Mouse (Mus musculus) gastrocnemius, adult 8-10 months (tissue): ENCODE measurements around the gene Mn1. TPM values are rescaled to one million over a fixed set of nuclear protein-coding genes. Genes with fewer than 3 reads are reported as not detected.

Experiments used
- DNase-seq, 2 experiments: peaks; one replicate each; pipeline ENCODE4 v3.0.0; 2022; ENCODE audit warnings: low spot score in 2 of 2
- total RNA-seq, 4 experiments: library from RNA; stranded (reverse); gene quantifications; 2 replicates each; pipeline ENCODE4 v1.2.4; 2022

The Mn1 gene
- total RNA-seq, 4 experiments from 2014 or later, result 28.0 to 63.4 (median 39.8) TPM

GRCm38 (mm10) chr5:111409412-111410044, 7.6 kb upstream of the Mn1 start:
- no peak for DNase-seq

DNA sequence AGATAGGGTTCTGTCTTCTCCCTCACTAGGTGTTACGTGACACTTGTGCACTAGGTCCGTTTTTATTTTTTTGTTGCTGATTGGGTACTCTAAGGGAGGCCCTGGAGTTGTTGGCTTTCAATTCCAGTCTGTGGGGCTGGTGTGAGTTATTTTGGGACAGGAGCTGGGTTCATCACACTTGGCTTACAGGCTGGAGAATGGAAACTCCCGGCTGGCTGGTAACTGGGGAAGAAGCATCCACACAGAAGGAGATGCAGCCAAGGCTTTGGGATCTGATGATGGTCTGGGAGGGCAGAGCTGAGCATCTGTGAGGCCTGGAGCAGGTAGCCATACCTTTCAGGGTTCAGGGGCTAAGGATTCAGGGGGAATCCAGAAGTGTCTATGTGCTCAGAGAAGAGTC, 6.5 kb upstream of the Mn1 start:
- DNase-seq, result no peak

- peak; percentile 66 to 76 for DNase-seq
These were observed 3.0 kb upstream of the Mn1 start for GRCm38 (mm10) chr5:111414192-111414591.

GRCm38 (mm10) chr5:111414770-111415249, 2.4 kb upstream of the Mn1 start:
- DNase-seq, result no peak

DNA sequence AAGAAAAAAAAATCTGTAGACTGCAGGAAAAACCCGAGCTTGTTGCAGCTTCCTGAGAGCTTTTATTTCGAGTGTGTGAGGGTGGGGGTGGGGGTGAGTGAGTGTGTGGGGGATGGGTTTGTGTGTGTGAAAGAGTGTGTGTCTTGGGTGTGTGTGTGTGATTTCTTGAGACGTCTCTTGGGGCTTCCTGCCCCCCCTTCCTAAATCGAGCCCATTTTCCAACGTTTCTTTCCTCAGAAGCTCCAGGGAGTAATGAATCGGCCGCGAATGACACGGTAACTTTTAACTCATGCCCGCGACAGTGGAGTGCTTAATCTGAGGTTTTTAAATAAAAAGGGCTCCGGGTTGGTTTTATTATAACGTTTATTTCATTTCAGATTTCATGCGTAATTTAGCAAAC, 1.6 kb upstream of the Mn1 start:
- DNase-seq, result no peak

- DNase-seq, result no peak
These were observed 1.1 kb upstream of the Mn1 start for GRCm38 (mm10) chr5:111416048-111416447.

DNA sequence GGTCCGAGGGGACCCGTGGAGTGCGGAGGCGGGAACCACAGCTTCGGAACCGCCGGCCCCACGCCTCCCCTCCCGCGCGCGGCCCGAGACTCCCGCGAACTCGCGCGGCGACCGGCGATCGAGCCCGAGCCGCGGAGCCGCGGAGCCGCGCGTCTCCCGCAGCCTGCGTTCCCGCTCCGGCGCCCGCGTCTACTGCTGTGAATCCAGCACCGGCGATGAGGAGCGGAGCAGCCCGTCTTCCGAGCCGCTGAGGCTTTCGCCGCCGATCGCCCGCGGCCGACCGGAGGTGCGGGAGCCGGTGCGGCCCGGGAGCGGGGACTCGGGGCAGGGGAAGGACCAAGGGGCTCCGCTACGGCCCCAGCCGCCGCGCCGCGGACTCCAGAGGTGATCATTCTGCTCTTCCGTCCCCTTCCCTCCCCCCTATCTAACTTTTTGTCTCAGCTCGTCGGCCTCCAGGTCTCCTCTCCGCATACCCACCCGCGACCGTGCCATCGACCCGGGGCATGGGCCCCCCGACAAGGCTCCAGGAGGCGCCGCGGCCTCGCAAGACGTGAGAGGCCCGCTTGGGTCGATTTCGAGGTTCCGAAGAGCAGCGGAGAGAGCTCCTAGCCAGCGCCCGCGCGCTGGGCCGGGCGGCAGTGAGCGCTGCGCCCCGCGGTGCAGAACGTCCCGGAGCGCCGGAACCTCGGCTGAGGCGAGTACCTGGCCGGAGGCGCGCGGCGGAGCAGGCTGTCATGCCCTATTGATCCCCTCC, 393 bp downstream of the Mn1 start:
- DNase-seq, result no peak

- DNase-seq, result peak in 1 of 2 experiments; percentile 55
These were observed 1.3 kb downstream of the Mn1 start for GRCm38 (mm10) chr5:111418202-111419120.

GRCm38 (mm10) chr5:111419121-111419881, 2.1 kb downstream of the Mn1 start:
- no peak for DNase-seq

DNA sequence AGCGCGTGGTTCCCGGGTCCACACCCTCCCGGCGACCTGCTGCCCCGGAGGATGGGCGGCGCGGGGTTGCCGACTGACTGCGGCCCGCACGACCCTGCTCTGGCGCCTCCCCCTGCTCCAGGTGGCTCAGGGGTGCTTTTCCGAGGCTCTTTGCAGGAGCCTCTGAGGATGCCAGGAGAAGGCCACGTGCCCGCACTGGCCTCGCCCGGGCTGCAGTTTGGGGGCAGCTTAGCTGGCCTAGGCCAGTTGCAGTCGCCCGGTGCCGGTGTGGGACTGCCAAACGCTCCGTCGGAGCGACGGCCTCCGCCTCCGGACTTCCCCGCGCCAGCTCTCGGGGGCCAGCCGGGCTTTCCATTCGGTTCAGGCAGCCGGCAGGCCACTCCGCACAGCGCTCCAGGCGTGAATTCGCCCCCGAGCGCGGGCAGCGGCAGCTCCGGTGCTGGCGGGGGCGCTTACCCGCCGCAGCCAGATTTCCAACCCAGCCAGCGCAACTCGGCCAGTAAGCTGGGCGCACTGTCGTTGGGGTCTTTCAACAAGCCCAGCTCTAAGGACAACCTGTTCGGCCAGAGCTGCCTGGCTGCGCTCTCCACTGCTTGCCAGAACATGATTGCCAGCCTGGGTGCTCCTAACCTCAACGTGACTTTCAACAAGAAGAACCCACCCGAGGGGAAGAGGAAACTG, 3.0 kb downstream of the Mn1 start:
- no peak for DNase-seq

GRCm38 (mm10) chr5:111420896-111421295, 3.7 kb downstream of the Mn1 start:
- no peak for DNase-seq

GRCm38 (mm10) chr5:111421424-111421823, 4.3 kb downstream of the Mn1 start:
- no peak for DNase-seq

- DNase-seq, result no peak
These were observed 5.1 kb downstream of the Mn1 start for GRCm38 (mm10) chr5:111422058-111422800.

GRCm38 (mm10) chr5:111423011-111423410, 5.8 kb downstream of the Mn1 start:
- no peak for DNase-seq

DNA sequence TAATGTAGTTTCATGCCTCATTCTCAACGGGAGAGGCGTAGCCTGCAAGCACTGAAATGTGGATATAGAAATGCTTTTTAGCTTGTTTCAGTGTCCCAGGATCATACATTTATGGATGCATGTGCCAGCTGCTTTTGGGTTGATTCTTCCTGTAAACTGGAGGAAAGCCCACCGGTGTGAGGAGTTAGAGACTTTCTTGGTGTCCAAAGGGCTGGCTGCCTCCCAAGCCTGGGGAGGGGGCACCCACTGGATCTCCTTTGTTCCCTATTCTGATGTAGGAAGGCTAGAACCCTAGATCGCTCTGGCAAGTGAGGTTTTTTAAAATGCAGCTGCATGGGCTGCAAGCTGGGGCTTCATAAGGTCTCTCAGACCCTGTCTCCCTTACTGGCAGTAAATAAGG, 6.5 kb downstream of the Mn1 start:
- no peak for DNase-seq

DNA sequence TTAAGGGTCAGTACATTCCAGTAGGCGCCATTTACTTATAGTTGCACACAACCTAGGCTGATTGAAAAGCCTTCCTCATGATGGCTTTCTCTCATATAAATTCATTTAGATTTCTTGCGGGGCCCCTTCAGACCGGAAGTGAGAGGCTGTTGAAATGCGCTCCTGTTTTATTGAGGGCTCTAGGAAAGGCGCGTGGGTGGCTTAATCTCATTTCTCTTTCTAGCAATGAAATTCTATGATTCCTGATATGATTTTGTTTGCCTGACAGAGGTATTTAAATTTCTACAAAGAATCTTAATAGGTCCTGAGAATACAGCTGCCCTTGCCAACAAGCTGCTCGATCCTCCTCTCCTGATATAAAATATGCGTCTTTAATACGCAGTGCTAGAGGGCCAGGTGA, 8.7 kb downstream of the Mn1 start:
- DNase-seq, result no peak

DNA sequence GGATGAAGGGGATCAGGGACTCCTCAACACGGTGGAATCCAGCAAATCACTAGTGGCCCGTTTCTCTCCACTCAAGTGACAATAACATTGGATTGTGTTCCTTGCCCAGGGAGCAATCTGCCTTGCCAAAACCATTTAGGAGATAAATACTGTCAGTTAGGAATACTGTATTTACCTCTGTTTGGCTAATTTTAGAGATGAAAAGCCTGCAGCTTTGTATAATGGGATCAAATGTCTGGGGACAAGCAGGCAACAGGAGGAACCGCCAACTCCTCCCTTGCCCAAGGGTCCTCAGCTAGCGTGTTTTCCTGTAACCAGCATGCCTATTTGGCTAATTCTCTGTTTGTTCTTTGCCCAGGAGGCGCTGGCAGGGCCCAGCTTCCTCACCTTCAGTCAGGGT, 9.1 kb downstream of the Mn1 start:
- no peak for DNase-seq

DNA sequence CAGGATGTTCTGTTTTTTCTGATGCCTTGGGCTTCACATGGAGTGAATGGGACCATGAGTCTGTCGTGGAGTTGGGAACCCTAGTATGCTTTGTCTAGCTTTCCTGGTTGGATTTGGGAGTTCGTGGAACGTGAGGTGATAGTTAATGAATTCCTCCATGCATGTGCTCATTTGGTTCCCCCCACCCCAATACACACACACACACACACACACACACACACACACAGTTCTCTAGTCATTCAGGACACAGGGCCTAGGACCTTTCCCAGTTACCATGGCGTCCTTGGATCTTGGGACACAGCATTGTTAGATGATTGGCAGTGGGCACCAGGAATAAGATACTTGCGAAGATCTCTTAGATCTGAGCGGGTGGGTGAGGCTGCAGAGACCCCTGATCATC, 11.7 kb downstream of the Mn1 start:
- DNase-seq, result no peak

DNA sequence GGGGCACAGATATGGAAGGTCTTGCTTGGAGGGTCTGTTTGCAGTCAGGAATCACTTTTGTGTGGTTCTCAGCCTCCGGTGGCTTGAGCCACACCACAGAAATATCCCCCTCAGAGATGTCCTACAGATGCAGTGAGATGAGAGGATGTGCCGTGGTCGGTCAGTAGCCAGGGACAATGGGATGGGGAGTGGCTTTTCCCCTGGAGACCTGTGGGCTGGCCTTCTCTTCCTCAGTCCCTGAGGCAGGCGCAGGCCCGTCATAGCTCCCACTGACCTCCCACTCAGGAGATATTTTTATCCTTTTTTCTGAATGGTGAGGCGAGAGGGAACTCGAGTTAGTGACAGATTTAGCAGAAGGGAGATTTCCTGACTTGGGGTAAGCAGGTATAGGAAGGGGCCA, 12.6 kb downstream of the Mn1 start:
- DNase-seq, result no peak
